Mouse (Mus musculus) CD8-positive naive resting alpha-beta T cell, adult 2 months (primary cell): ENCODE measurements around the gene 4933427D14Rik.

Source experiments
- DNase-seq, 2 experiments: peaks; one replicate each; pipeline ENCODE4 v3.0.0; 2022; ENCODE audit warnings: low read depth in 2 of 2, low spot score in 2 of 2

4933427D14Rik gene

GRCm38 (mm10) chr11:72145182-72145876 lies 61.9 kb downstream of the 4933427D14Rik start:
- peak in 1 of 2 experiments; percentile 1 for DNase-seq

- no peak for DNase-seq
Measured at GRCm38 (mm10) chr11:72142889-72143288, 64.4 kb downstream of the 4933427D14Rik start.

GRCm38 (mm10) chr11:72140198-72140597 lies 67.1 kb downstream of the 4933427D14Rik start:
- no peak for DNase-seq

GRCm38 (mm10) chr11:72136231-72136982 lies 70.9 kb downstream of the 4933427D14Rik start:
- no peak for DNase-seq

- DNase-seq, result no peak
Measured at GRCm38 (mm10) chr11:72135383-72136158, 71.7 kb downstream of the 4933427D14Rik start, which contains the start of gene Pitpnm3. Pitpnm3 (minus strand) TSS chr11:72135778.

- no peak for DNase-seq
Measured at GRCm38 (mm10) chr11:72134536-72135382, 72.5 kb downstream of the 4933427D14Rik start.

GRCm38 (mm10) chr11:72133075-72133474 lies 74.2 kb downstream of the 4933427D14Rik start:
- DNase-seq, result no peak

- DNase-seq, result no peak
Measured at GRCm38 (mm10) chr11:72132266-72132665, 75.0 kb downstream of the 4933427D14Rik start.

GRCm38 (mm10) chr11:72131697-72132096 lies 75.6 kb downstream of the 4933427D14Rik start:
- no peak for DNase-seq

- DNase-seq, result no peak
Measured at GRCm38 (mm10) chr11:72130905-72131304, 76.4 kb downstream of the 4933427D14Rik start.

GRCm38 (mm10) chr11:72130472-72130871 lies 76.8 kb downstream of the 4933427D14Rik start:
- no peak for DNase-seq

GRCm38 (mm10) chr11:72130021-72130420 lies 77.2 kb downstream of the 4933427D14Rik start:
- no peak for DNase-seq

- DNase-seq, result no peak
Measured at GRCm38 (mm10) chr11:72129032-72129894, 78.0 kb downstream of the 4933427D14Rik start.

GRCm38 (mm10) chr11:72127450-72128189 lies 79.6 kb downstream of the 4933427D14Rik start:
- DNase-seq, result no peak

GRCm38 (mm10) chr11:72125781-72126180 lies 81.5 kb downstream of the 4933427D14Rik start:
- no peak for DNase-seq

GRCm38 (mm10) chr11:72123531-72123930 lies 83.7 kb downstream of the 4933427D14Rik start:
- DNase-seq, result no peak

GRCm38 (mm10) chr11:72120354-72120753 lies 86.9 kb downstream of the 4933427D14Rik start:
- DNase-seq, result no peak

GRCm38 (mm10) chr11:72118630-72119029 lies 88.6 kb downstream of the 4933427D14Rik start:
- no peak for DNase-seq

- no peak for DNase-seq
Measured at GRCm38 (mm10) chr11:72113296-72113695, 94.0 kb downstream of the 4933427D14Rik start.
